Mouse (Mus musculus): ENCODE measurements around the gene Gm19684. TPM values are rescaled to one million over a fixed set of nuclear protein-coding genes. Genes with fewer than 3 reads are reported as not detected.

Gm19684 gene
- 1.3 TPM for polyA plus RNA-seq (2017; shearing (Covaris generic))

GRCm38 (mm10) chr17:36121352-36122020, at the start of gene Gm19684:
TSS of gene Gm19684 (plus strand) at chr17:36121678.

DNA sequence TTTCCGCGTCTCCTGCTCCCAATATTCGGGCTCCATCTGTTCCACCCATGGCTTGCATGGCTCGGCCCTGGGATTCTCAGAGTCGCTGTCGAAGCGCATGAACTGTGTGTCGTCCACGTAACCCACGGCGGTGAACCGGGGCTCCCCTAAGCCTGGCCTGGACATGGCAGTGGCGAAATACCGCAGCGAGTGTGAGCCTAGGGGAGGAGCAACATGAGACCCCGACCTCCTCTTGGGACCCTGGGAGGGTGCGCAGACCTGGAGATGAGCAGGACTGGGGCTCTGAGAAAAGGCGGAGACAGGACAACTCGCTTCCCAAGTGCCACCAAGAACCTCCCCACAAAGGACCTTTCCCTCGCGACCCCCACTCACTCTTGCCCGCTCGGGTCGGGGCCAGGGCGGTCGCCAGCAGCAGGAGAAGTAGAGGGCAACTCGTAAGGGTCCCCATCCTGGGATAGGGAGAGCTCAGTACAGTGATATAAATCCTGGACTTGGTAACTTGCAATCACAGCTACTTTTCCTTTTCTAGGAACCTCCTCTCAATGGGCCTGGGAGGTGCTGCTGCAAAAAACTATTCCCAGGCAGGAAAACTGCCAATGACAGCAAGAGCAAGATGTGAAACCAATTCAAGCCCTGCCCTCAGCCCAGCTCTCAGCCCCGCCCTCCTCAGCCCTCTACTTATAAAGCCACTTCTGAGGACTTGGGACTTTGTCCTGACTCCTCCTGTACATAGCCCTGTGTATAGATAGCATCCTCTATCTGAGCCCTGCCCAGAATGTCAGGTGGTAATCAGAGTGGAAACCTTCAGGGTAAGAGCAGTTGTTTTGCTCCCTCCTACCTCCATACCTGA, 7.7 kb downstream of the Gm19684 start, which contains the start of gene Gm7030:
TSS of gene Gm7030 (minus strand) at position 458 of the 850 bp plus-strand sequence.

DNA sequence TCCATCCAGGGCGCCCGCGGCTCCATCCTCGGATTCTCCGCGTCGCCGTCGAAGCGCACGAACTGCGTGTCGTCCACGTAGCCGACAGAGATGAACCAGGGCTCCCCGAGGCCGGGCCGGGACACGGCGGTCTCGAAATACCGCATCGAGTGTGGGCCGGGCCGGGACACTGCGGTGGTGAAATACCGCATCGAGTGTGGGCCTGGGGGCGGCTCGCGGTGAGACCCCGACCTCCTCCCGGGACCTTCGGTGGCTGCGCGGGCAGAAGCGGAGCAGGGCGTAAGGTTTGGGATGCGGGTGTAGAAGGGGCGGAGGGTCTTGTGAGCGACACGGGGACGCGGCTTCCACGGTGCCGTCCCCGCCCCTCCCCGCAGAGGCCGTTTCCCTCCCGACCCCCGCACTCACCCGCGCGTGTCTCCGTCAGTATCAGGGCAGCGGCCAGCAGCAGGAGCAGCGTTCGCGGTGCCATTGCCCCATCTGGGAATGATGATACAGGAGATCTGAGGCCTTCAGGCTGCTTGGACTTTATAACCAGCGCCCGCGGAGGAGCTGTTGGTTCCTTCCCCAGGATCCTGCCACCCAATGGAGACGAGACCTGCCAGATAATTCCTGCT, 46.7 kb downstream of the Gm19684 start, which contains the start of gene Gm8909:
TSS of gene Gm8909 (minus strand) at position 499 of the 614 bp plus-strand sequence.

Other genes with a start within 250 kb of the Gm19684 start
- 63.9 TPM for gene Dhx16, start 241.9 kb upstream of the Gm19684 start, polyA plus RNA-seq (2017; shearing (Covaris generic))
- 37.3 TPM for gene 2310061I04Rik, start 224.2 kb upstream of the Gm19684 start, polyA plus RNA-seq (2017; shearing (Covaris generic))
- 6.7 TPM for gene Atat1, start 211.6 kb upstream of the Gm19684 start, polyA plus RNA-seq (2017; shearing (Covaris generic))
- 96.6 TPM for gene Mrps18b, start 205.3 kb upstream of the Gm19684 start, polyA plus RNA-seq (2017; shearing (Covaris generic))
- gene Ppp1r10, start 205.2 kb upstream of the Gm19684 start, polyA plus RNA-seq (2017; shearing (Covaris generic)): 52.3 TPM
- gene Abcf1, start 151.9 kb upstream of the Gm19684 start, polyA plus RNA-seq (2017; shearing (Covaris generic)): 138 TPM
- gene Gnl1, start 141.8 kb upstream of the Gm19684 start, polyA plus RNA-seq (2017; shearing (Covaris generic)): 69.5 TPM
- gene Prr3, start 141.4 kb upstream of the Gm19684 start, polyA plus RNA-seq (2017; shearing (Covaris generic)): 27.8 TPM
- 7.9 TPM for gene H2-T24, start 101.1 kb upstream of the Gm19684 start, polyA plus RNA-seq (2017; shearing (Covaris generic))
- gene H2-T23, start 88.8 kb upstream of the Gm19684 start, polyA plus RNA-seq (2017; shearing (Covaris generic)): 468 TPM
- 180 TPM for gene H2-T22, start 78.9 kb upstream of the Gm19684 start, polyA plus RNA-seq (2017; shearing (Covaris generic))
- 0.69 TPM for gene Gm6034, start 78.7 kb upstream of the Gm19684 start, polyA plus RNA-seq (2017; shearing (Covaris generic))
- not detected for gene Gm11127, start 63.3 kb upstream of the Gm19684 start, polyA plus RNA-seq (2017; shearing (Covaris generic))
- gene Gm7030, start 7.7 kb downstream of the Gm19684 start, polyA plus RNA-seq (2017; shearing (Covaris generic)): not detected
- gene Gm8909, start 46.9 kb downstream of the Gm19684 start, polyA plus RNA-seq (2017; shearing (Covaris generic)): 12.2 TPM
- gene H2-T3, start 68.6 kb downstream of the Gm19684 start, polyA plus RNA-seq (2017; shearing (Covaris generic)): 0.96 TPM
- gene Rpp21, start 136.4 kb downstream of the Gm19684 start, polyA plus RNA-seq (2017; shearing (Covaris generic)): 122 TPM
- 47.1 TPM for gene Trim39, start 150.6 kb downstream of the Gm19684 start, polyA plus RNA-seq (2017; shearing (Covaris generic))
- gene H2-M10.2, start 164.8 kb downstream of the Gm19684 start, polyA plus RNA-seq (2017; shearing (Covaris generic)): not detected
- gene H2-M10.1, start 204.5 kb downstream of the Gm19684 start, polyA plus RNA-seq (2017; shearing (Covaris generic)): not detected
- gene H2-M10.3, start 246.7 kb downstream of the Gm19684 start, polyA plus RNA-seq (2017; shearing (Covaris generic)): not detected